Mouse (Mus musculus): Measurements from ENCODE around the gene Sytl2. TPM values are rescaled to one million over a fixed set of nuclear protein-coding genes. Genes with fewer than 3 reads are reported as not detected.

The Sytl2 gene
- polyA plus RNA-seq, 1 experiment from 2014 or later = 8.9 TPM

- Histone ChIP-seq H3K27me3 (no peaks in the 10 kb centered on the region), H3K27ac (0 out of 2 replicates have a peak overlapping the region, but pooled peaks have one; percentile 9)
Measured at GRCm38 (mm10) chr7:90341212-90341957, 39.3 kb downstream of the Sytl2 start.

GRCm38 (mm10) chr7:90344903-90345302, 42.9 kb downstream of the Sytl2 start:
- Histone ChIP-seq H3K27me3 (no peaks in the 10 kb centered on the region), H3K27ac (no peak overlapping the region), H3K9ac (replicated peaks) (no peak overlapping the region), H3K4me1 (replicated peaks) (no peaks in the 10 kb centered on the region), H3K4me3 (replicated peaks) (no peak overlapping the region), H3K36me3 (no peaks in the 10 kb centered on the region), H3K4me2 (no peak overlapping the region), H3K9me3 (no peaks in the 10 kb centered on the region)
- ATAC-seq (ENCODE audit: insufficient number of reproducible peaks, insufficient read depth, low FRiP score, low TSS enrichment, low read depth) = no peak
- 86% methylated on average over 3 of the region's 3 CpGs for WGBS

More at GRCm38 (mm10) chr7:90341212-90341957, 39.3 kb downstream of the Sytl2 start:
- Histone ChIP-seq H3K9me3 (no peaks in the 10 kb centered on the region), H3K36me3 (no peaks in the 10 kb centered on the region), H3K4me3 (replicated peaks) (no peak overlapping the region), H3K4me1 (replicated peaks) (no peaks in the 10 kb centered on the region), H3K4me2 (no peak overlapping the region), H3K9ac (replicated peaks) (no peak overlapping the region)
- no peak for ATAC-seq (ENCODE audit: insufficient number of reproducible peaks, insufficient read depth, low FRiP score, low TSS enrichment, low read depth)
- WGBS = 54% methylated on average over 12 of the region's 12 CpGs

- Histone ChIP-seq H3K4me2 (no peak overlapping the region), H3K27ac (no peak overlapping the region), H3K27me3 (no peaks in the 10 kb centered on the region), H3K4me3 (replicated peaks) (no peak overlapping the region), H3K4me1 (replicated peaks) (no peaks in the 10 kb centered on the region), H3K36me3 (no peaks in the 10 kb centered on the region), H3K9ac (replicated peaks) (no peak overlapping the region), H3K9me3 (no peaks in the 10 kb centered on the region)
- 88% methylated on average over 5 of the region's 5 CpGs for WGBS
- no peak for ATAC-seq (ENCODE audit: insufficient number of reproducible peaks, insufficient read depth, low FRiP score, low TSS enrichment, low read depth)
Measured at GRCm38 (mm10) chr7:90347779-90348437, 45.9 kb downstream of the Sytl2 start.

- ATAC-seq (ENCODE audit: insufficient number of reproducible peaks, insufficient read depth, low FRiP score, low TSS enrichment, low read depth) = no peak
- Histone ChIP-seq H3K4me1 (replicated peaks) (0 out of 2 replicates have a peak, but pooled peaks cover 4% of the 10 kb centered on the region), H3K27ac (no peak overlapping the region), H3K36me3 (no peaks in the 10 kb centered on the region), H3K9ac (replicated peaks) (no peak overlapping the region), H3K4me3 (replicated peaks) (no peak overlapping the region), H3K9me3 (no peaks in the 10 kb centered on the region), H3K4me2 (no peak overlapping the region), H3K27me3 (no peaks in the 10 kb centered on the region)
- 68% methylated on average over 5 of the region's 5 CpGs for WGBS
Measured at GRCm38 (mm10) chr7:90349014-90349413, 47.0 kb downstream of the Sytl2 start.

GRCm38 (mm10) chr7:90352183-90352582, 50.1 kb downstream of the Sytl2 start:
- Histone ChIP-seq H3K4me1 (replicated peaks) (0 out of 2 replicates have a peak, but pooled peaks cover 4% of the 10 kb centered on the region), H3K4me3 (replicated peaks) (no peak overlapping the region), H3K9me3 (no peaks in the 10 kb centered on the region), H3K4me2 (no peak overlapping the region), H3K36me3 (no peaks in the 10 kb centered on the region), H3K27me3 (no peaks in the 10 kb centered on the region), H3K9ac (replicated peaks) (no peak overlapping the region), H3K27ac (no peak overlapping the region)
- no peak for ATAC-seq (ENCODE audit: insufficient number of reproducible peaks, insufficient read depth, low FRiP score, low TSS enrichment, low read depth)
- WGBS = 79% methylated on average over 3 of the region's 3 CpGs

- H3K4me3 ChIP-seq (replicated peaks) = no peak overlapping the region
- 0 out of 2 replicates have a peak, but pooled peaks cover 4% of the 10 kb centered on the region for H3K4me1 ChIP-seq (replicated peaks)
- H3K4me2 ChIP-seq = no peak overlapping the region
- H3K27ac ChIP-seq = no peak overlapping the region
- no peaks in the 10 kb centered on the region for H3K9me3 ChIP-seq
- no peaks in the 10 kb centered on the region for H3K36me3 ChIP-seq
- WGBS = 62% methylated on average over 12 of the region's 12 CpGs
- peaks cover 3% of the 10 kb centered on the region; the same call in 1 of the 2 replicates for H3K27me3 ChIP-seq
- no peak for ATAC-seq (ENCODE audit: insufficient number of reproducible peaks, insufficient read depth, low FRiP score, low TSS enrichment, low read depth)
- H3K9ac ChIP-seq (replicated peaks) = no peak overlapping the region
Measured at GRCm38 (mm10) chr7:90353488-90354228, 51.6 kb downstream of the Sytl2 start.

GRCm38 (mm10) chr7:90354229-90354604, 52.2 kb downstream of the Sytl2 start:
- Histone ChIP-seq H3K4me3 (replicated peaks) (no peak overlapping the region), H3K4me1 (replicated peaks) (0 out of 2 replicates have a peak, but pooled peaks cover 4% of the 10 kb centered on the region), H3K27me3 (peaks cover 3% of the 10 kb centered on the region; the same call in 1 of the 2 replicates), H3K9me3 (no peaks in the 10 kb centered on the region), H3K27ac (no peak overlapping the region), H3K4me2 (no peak overlapping the region), H3K9ac (replicated peaks) (no peak overlapping the region), H3K36me3 (no peaks in the 10 kb centered on the region)
- 83% methylated on average over 2 of the region's 2 CpGs for WGBS
- no peak for ATAC-seq (ENCODE audit: insufficient number of reproducible peaks, insufficient read depth, low FRiP score, low TSS enrichment, low read depth)

- 83% methylated on average over 3 of the region's 3 CpGs for WGBS
- Histone ChIP-seq H3K4me2 (no peak overlapping the region), H3K4me3 (replicated peaks) (no peak overlapping the region), H3K9me3 (no peaks in the 10 kb centered on the region), H3K36me3 (no peaks in the 10 kb centered on the region), H3K9ac (replicated peaks) (no peak overlapping the region), H3K27ac (no peak overlapping the region), H3K4me1 (replicated peaks) (0 out of 2 replicates have a peak, but pooled peaks cover 4% of the 10 kb centered on the region), H3K27me3 (peaks cover 7% of the 10 kb centered on the region; the same call in 1 of the 2 replicates)
- no peak for ATAC-seq (ENCODE audit: insufficient number of reproducible peaks, insufficient read depth, low FRiP score, low TSS enrichment, low read depth)
Measured at GRCm38 (mm10) chr7:90355454-90355853, 53.4 kb downstream of the Sytl2 start.

- Histone ChIP-seq H3K27me3 (peaks cover 7% of the 10 kb centered on the region; the same call in 1 of the 2 replicates), H3K4me2 (no peak overlapping the region), H3K9ac (replicated peaks) (no peak overlapping the region), H3K9me3 (no peaks in the 10 kb centered on the region), H3K4me3 (replicated peaks) (no peak overlapping the region), H3K27ac (no peak overlapping the region), H3K4me1 (replicated peaks) (0 out of 2 replicates have a peak, but pooled peaks cover 4% of the 10 kb centered on the region), H3K36me3 (no peaks in the 10 kb centered on the region)
- no peak for ATAC-seq (ENCODE audit: insufficient number of reproducible peaks, insufficient read depth, low FRiP score, low TSS enrichment, low read depth)
- WGBS = 66% methylated on average over 2 of the region's 2 CpGs
Measured at GRCm38 (mm10) chr7:90355995-90356394, 53.9 kb downstream of the Sytl2 start.

- Histone ChIP-seq H3K36me3 (no peaks in the 10 kb centered on the region), H3K4me2 (no peak overlapping the region), H3K27ac (no peak overlapping the region), H3K4me3 (replicated peaks) (no peak overlapping the region), H3K9me3 (no peaks in the 10 kb centered on the region), H3K4me1 (replicated peaks) (peaks cover 5% of the 10 kb centered on the region; the same call in 1 of the 2 replicates), H3K9ac (replicated peaks) (no peak overlapping the region), H3K27me3 (peaks cover 16% of the 10 kb centered on the region)
- 61% methylated on average over 7 of the region's 7 CpGs for WGBS
- no peak for ATAC-seq (ENCODE audit: insufficient number of reproducible peaks, insufficient read depth, low FRiP score, low TSS enrichment, low read depth)
Measured at GRCm38 (mm10) chr7:90362788-90363187, 60.7 kb downstream of the Sytl2 start.

Measured in limb, embryonic 12.5 days (tissue).